Mouse (Mus musculus) G1E-ER4 (cell line): Measurements from ENCODE around the gene Ksr2. TPM values are rescaled to one million over a fixed set of nuclear protein-coding genes. Genes with fewer than 3 reads are reported as not detected.

Experiments used
- GATA1 ChIP-seq: IDR thresholded peaks from one replicate; pipeline ENCODE4 v1.8.0; 2012; ENCODE audit warnings: low read length, inconsistent platforms
- polyA plus RNA-seq: library from polyadenylated mRNA; stranded (reverse); fragments of >175 nt; gene quantifications from 2 replicates; pipeline ENCODE4 v1.2.3, GENCODE M21; 2012

Gene Ksr2
- polyA plus RNA-seq, 1 experiment = not detected

DNA sequence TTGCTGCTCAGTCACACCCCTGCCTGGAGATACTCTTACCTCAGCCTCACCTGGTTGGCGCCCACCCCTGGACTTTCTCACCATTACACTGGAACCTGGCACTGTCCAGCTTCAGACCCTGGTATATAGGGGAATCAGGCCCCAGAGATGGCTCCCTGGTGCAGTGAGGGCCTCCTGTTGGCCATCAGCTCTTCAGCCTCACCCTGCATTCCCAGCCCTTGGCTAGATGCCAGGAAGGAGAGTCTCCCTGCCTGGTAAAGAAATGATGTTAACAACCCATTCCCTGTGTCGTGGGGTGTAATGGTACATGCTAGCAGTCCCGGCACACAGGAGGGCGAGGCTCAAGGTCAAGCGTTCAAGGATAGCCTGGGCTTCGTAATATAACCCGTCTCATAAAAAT, 256.0 kb downstream of the Ksr2 start:
- TF ChIP-seq GATA1 = no peak

DNA sequence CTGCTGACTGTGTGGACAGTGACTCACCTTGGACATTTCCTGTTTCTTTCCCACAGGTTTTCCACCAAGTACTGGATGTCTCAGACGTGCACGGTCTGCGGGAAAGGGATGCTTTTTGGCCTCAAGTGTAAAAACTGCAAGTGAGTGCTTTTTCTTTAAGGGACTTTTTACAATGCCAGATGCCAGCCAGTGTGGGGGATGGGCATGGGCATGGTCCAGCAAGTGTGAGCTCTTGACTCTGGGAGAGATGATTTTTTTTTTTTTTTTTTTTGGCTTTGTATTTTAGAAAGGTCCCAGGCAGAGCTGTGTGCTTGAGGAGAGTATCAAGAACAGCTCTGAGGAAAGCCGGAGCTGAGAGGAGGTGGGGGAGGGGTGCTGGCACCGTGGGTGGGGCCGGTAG, 257.6 kb downstream of the Ksr2 start:
- no peak for TF ChIP-seq GATA1

DNA sequence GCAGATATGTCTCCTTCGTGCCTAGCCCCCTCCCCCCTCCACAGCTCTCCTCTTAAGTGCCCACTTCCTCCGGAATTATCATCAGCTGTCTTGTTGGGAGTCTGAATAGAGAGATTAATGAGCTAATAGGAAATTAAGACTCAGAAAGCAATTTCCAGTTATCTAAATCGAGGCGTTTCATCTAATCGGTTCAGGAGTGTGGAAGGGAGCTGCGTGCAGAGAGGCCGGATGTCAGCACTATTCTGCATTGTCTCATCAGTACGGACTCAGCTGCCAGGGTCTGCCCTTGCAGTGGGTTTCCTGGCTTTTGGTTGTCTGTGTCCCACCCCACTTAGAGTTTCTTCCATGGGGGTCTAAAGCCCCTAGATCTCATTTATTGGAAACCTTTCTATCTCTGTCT, 262.0 kb downstream of the Ksr2 start:
- no peak for TF ChIP-seq GATA1

DNA sequence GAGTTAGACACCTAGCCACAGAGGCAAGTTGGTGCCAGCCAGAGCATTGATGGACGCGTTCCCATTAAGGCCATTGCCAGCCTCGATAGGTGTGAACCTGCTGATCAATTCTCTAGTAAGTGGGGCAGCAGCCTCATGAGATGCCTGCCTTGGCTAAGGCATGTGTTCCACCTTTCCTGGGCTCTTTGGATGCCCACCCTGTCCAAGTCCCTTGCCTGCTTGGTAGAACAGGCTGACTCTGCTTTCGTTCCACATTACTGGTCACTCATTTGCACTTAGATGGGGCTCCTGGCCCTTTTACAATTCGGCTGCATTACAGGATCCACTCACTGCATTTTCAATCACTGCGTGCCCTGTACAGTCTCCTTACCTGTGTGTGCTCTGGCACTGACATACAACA, 263.4 kb downstream of the Ksr2 start:
- TF ChIP-seq GATA1 = no peak

DNA sequence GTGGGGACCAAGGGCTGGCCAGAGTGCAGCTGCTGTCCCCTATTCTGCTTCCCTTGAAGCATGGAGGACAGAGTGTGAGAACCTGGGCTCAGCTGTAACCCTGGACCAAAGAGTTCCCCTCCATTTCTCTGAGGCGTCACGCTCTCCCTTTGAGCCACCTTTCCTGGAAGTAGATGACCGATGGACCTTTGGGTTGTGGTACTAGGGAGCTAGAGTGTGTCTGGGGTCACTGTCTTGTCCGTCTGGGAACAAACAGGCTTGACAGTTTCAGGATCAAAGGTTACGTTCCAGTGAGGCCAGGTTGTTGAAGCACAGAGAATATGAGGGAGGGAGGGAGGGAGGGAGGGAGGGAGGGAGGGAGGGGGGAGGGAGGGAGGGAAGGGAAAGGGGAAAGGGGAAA, 264.6 kb downstream of the Ksr2 start:
- no peak for TF ChIP-seq GATA1

DNA sequence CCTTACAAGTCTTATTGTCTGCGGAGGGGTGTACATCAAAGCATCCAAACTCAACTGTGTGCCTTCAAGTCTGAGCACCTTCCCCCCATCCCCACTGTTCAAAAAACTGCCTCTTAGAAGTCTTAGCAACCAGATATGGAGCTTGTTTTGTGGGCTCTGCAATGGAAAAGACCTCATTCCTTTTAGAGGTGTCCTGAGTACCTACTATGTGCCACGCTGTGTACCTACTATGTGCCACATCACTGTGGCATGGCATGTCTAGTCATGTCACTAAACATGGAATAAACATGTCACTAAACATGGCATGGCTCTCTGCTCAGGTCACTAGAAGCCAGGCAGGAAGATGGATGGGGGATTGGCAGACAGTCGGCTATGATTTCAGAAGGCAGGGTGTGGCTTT, 268.4 kb downstream of the Ksr2 start:
- no peak for TF ChIP-seq GATA1

DNA sequence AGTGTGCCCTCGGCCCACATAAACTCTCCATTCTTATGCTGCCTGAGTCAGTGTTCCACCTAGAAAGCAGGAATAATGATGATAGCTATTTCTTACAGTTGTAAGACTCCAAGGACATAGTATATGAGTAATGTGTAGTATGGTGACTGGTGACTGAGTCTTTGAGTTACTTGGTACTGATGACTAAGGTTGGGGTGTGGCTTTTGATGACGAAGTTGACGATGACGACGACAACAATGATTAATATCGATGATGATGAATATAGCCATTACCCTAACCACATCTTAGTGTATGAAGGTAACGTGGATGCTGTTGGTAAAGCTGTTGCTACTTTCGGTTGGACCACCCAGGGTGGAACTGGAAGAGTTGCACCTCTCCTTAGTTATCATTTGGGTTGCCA, 270.7 kb downstream of the Ksr2 start:
- no peak for TF ChIP-seq GATA1

DNA sequence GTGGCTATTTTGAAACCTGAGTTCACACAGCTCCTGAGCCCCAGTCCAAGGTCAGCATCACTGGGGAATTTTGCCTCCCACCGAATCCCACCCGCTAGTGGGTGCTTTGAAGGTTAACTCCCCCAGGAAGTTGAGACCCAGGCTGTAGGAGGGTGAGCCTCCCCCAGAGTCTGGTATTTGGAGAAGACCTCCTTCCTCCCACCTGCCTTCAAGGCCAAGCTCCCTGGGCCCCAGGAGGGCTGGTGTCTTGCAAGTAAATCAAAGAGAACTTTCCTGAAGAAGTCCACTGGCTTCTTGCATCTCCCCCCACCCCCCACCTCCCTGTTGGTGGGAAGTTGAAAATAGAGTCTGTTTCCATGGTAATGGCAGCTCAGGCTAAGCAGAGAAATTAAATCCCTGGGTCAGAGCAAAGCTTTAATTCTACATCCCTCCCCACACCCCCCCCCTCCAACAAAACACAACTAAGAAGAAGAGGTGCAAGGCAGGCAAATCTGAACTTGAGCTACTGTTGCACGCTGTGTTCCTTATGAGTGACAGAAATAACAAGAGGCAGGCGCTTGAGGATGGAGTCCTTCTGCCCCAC, 274.1 kb downstream of the Ksr2 start:
- no peak for TF ChIP-seq GATA1

DNA sequence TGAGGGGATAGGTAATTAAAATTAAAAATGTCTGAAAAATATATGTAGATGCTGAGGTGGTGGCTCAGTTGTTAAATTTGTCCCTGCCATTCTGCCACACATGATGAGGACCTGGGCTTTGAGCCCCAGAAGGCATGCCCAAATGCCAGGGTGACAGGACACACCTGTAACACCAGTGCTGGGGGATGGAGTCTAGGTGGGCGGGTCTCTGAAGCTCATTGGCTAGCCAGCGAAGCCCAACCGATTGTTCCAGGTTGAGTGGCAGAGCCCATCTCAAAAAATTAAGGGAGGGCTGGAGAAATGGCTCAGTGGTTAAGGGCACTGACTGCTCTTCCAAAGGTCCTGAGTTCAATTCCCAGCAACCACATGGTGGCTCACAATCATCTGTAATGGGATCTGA, 274.9 kb downstream of the Ksr2 start:
- TF ChIP-seq GATA1 = no peak

DNA sequence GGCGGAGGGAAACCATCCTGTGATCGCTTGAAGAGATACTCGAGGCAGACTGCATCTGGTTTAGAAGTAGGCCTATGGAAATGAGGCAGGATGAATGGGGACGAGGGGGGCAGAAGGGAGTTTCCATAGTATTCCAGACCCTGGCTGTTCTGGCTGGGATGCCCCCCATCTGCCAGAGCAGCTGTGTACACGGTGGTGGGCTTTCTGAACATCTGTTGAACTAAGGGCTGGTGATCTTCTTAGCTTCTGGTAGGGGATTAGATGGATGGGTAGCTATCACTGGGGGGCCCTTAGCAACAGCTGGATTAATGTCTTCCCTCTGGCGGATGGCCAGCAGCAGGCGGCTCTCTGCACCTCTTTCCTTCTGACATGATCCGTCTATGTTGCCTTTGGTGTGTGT, 276.0 kb downstream of the Ksr2 start:
- TF ChIP-seq GATA1 = no peak

DNA sequence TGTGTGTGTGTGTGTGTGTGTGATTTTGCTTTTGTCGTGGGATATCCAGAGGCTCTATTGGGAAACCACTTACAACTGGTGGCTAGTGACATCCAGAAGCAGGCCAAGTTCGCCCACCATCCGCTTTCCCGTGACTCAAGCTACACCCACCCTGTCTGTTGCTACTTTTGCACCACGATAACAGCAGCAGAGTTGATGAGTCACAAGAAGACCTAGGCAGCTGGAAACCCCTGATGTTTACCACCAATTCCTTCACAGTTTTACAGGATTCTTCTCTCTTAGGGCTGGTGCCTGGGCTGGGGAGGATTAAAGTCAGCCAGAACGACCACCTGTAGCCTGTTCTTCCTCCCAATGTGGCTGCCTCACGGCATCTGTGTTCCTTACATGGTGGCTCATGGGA, 277.5 kb downstream of the Ksr2 start:
- TF ChIP-seq GATA1 = no peak

DNA sequence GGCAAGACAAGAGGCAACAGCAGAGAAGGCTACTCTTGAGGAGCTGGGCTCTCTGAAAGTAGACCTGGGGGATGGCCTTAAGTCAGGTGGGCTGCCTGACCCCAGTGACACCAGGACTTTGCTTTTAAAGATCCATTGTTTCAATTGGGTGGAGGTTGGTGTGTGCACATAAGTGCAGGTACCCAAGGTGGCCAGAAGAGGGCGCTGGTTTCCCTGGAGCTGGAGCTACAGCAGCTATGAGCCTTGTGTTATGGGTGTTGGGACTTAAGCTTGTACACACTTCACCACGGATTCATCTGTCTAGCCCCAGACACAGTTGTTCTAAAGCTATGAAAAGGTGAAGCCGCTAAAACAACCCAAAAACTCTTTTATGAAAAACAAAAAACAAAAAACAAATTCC, 279.8 kb downstream of the Ksr2 start:
- TF ChIP-seq GATA1 = no peak

DNA sequence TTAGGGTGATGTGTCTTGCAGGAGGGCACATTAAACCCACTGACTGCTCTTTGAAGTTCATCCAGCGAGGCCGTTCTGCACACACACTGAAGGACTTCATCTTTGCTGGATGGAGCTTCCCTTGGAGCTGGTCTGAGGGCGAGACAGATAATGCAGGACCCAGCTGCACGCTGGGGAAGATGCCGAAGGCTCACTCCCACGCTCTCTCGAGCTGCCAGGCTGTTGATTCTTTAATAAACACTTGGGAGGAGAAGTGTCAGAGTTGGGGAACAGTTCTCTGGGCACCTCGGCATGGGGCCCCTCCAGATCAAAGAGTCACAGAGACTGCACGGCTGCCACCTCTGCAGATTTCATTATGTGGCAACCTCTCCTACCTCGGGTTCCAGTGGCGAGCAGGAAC, 280.8 kb downstream of the Ksr2 start:
- no peak for TF ChIP-seq GATA1

DNA sequence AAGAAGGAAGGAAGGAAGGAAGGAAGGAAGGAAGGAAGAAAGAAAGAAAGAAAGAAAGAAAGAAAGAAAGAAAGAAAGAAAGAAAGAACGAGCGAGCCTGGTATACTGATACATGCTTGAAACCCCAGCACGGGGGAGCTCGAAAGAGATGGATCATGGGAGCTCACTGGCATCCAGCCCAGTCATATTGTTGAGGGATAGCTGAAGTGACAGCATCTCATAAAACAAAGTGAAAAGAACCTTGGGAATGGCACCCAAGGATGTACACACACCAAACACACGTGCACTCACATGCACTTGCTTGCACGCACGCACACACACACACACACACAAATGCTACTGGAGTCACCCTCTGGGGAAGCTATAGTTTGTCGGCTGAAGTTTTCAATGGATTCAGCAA, 282.6 kb downstream of the Ksr2 start:
- no peak for TF ChIP-seq GATA1

DNA sequence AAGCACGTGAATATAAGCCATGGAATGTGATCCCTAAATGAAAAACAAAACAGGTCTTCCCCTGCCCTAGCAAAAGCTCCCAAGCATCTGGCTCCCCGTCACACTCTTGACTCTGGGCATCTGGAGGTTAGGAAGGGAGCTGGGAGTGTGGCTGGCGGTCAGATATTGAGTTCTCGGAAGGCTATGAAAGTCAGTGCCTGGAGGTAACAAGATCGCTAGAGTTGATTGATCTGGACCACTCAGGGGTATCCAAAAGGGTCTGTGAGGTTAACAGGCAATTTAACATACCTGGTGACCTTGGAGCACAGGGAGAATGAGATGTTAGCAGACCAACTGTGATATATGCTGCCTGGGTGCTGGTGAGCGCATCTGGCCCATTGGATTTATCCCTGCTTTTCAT, 283.8 kb downstream of the Ksr2 start:
- TF ChIP-seq GATA1 = no peak

DNA sequence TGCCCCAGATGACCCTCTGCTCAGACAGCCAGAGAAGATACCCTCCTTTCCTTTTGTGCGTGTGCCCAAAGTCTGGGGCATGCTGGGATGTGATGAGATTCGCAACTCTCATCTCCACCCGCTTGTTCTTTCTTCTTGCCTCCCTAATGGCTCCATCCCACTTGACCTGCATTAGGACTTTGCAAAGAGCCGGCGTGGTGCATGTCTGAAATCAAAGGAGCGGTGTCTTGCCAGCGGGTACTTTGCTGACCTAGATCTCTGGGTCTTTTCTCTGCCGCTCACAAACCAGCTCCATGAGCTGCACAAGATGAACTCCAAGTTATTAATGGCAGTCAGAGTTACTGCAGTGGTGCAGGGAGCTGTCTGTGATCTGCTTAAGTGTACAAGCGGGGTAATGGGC, 290.6 kb downstream of the Ksr2 start:
- TF ChIP-seq GATA1 = no peak

DNA sequence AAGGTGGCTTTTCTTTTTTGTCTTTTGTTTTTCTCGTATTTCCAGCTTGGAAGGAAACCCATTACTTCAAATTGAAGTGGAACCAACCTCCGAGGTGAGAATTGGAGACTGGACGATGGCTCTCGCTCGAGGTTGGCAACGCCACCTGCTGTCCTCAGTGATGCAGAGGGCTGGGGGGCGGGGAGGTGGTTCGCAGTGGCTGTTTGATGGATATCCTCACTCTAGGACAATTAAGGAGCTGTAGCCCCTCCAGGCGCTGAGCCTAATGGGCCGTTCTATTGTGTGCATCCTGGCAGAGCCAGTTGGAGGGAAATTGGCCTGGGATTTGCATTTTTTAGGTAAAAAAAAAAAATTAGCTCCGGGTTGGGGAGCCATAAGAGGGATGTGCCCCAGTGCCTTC, 292.8 kb downstream of the Ksr2 start:
- TF ChIP-seq GATA1 = no peak

DNA sequence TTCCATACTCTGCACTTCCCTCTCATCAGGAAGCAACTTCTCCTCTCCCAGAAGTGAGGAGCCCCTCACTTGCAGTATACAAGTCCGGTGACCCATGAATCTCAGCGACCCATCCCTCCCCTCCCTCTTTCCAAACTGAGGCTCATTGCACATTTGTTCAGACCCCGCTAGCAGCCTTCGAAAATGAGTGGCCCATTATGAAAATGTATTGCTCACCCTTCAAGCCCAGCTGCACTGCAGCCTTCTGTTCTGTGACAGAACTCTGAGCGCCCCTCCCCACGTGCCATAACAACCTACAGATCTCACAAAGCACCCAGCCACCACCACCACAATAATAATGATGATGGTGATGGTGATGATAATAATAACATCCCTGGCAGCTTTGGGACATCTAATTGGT, 295.5 kb downstream of the Ksr2 start:
- no peak for TF ChIP-seq GATA1

DNA sequence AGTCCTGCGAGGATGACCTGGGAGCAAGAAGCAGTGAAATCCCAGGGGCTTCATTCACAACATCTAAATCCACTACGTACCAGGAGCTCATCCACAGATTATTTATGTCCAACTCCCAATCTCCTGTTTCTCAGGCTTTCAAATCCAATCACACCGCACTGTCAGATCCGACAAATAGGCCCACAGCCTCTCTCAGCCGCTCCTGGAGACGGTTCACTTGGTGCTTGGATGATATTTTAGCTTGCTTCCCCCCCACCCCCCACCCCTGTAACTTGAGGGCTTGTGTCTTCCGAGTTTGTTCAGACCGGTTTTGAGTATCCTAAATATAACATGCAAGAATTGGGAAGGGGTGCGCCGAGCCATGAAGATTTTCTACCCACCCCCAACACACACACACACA, 297.8 kb downstream of the Ksr2 start:
- TF ChIP-seq GATA1 = no peak

DNA sequence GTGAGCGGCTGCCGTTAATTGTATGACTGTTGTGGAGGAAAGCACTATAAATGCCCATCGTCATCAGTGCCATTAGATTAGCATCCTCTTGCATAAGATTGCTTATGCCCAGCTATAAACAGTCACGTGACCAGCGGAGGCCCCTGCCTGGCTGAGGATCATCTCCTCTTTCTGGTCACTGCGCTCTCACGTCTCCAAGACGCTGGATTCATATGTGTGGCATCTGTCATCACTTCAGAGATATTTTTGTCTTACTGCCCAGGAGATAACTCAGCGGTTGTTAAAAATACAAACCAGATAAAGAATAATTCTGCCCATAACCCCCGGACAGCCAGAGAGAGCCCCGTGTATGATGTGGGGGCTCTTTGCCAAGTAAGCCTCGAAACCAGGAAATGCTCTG, 298.4 kb downstream of the Ksr2 start:
- TF ChIP-seq GATA1 = no peak
